Mouse (Mus musculus): ENCODE data around the gene Pik3r4.

DNA sequence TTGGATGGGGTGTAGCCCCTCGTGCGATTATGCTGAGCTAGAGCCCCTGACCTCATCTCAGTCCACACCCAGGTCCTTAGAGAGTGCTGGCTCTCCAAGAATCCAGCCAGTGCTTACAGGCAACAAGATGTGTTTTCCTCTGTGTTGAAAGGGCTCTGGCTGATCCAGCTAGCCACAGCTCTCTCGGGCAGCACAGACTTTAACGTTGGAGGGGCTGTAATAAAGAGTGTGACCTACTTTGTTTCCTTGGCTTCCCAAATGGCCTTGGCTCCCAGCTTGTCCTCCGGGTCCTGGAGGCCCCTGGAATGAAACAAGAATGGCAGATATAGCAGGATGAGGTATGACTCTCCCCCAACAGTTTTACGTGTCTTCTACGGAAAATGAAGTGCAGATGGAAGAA is 89.2 kb downstream of the Pik3r4 start:
- no peak for TF ChIP-seq POLR2A (IDR thresholded peaks at IDR 0.05; ENCODE audit: borderline replicate concordance, control insufficient read depth, low read depth, low read length)
- no peak for TF ChIP-seq CTCF (IDR thresholded peaks at IDR 0.05; ENCODE audit: control insufficient read depth, insufficient read depth, low read length)

Measured in bone marrow, adult 2 months (tissue).